Mouse (Mus musculus) cerebellum, postnatal 36 days (tissue): ENCODE measurements around the gene Cracr2b.

Experiments
- DNase-seq, 2 experiments: peaks; one replicate each; pipeline ENCODE4 v3.0.0; 2021 to 2022; ENCODE audit warnings: mixed read lengths in 2 of 2

The Cracr2b gene

DNA sequence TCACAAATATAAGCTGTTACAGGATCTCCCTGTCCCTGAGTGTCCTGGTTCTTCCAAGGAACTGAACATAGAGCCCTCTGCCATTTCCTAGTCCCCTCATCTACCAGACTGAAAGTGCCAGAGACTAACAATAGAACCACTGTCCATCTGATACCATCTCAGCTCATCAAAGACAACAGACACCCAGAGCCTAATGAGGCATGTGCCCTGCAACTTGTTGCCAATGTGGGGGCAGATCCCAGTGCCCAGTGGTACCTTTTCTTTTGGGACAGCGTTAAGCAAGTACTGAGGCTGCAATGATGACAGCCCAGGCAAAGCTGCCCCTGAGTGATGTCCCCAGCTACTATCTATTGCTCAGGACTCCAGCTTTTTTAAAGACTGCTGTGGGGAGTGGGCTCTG lies 25.3 kb downstream of the Cracr2b start:
- DNase-seq: peak in 1 of 2 experiments; percentile 47

DNA sequence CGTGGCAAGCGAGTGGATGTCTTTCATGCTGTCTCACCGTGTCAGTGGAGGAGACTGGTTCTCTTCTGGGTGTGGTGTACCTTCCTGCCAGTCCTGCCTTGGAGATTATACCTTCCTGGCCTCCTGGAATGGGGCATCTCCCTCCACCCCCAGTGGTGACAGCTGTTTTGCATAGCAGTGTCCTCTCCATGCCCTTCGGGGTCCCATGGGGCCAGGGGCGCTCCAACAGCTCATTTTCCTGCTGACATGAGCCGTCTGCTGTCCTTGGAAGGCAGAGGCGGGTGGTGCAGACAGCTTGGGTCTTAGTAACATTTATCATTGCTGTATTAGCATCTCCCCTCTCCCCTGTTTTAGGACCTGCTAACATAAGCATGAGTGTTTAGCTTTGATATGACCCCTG lies 26.2 kb downstream of the Cracr2b start:
- DNase-seq: no peak

DNA sequence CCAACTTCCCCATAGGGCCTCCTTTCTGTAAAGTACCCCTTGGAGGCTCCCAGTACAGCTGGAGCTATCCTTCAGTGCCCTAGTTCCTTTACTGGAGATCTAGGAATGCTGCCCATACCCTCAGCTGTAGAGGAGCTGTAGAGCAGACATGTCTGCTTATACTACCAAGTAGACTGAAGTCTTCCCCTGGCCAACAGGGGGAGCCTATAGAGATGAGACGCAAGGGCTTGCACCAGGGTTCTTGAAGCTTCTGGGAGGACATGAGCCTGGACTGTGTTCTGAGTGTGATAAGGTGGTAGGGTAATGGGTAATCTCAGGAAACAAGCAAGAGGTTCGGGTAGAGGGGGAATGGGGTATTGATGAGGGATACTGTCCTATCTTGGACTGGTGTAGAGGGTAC lies 30.3 kb downstream of the Cracr2b start:
- no peak for DNase-seq

DNA sequence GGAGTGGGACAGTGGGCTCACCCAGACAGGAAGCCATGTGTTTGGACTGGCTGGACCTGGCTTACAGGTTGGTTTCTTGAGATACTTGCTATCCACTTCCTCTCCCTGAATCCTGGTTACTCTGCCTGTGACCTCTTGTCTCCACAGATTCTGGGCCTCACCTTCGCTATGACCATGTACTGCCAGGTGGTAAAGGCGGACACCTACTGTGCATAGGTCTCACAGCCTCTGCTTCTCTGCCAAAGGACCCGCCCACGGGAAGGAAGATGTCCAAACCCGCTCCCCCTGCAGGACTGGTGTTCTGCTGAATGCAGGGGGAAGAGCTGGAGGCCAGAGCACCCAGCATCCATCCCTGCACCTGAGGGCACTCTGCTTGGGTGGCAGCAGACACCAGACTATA lies 31.8 kb downstream of the Cracr2b start:
- peak; percentile 64 to 68 for DNase-seq

DNA sequence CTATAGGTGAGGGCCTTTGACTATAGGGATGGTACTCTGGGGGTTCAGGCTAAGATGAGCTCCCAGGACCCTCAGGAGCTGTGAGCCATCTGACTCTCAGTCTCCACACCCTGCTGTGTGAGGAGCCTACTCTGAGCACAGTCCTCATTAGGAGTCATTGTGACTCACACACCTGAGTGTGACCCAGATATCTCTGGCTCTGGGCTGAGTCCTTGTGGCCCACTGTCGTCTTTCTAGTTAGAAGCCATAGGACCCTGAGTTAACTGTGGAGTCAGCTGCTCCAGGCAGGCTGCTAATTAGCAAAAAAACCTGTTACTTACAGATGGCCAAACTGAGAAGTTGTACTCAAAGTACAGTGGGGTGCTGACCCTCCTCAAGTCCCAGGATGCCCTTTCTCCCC lies 32.8 kb downstream of the Cracr2b start:
- peak; percentile 11 to 38 for DNase-seq

DNA sequence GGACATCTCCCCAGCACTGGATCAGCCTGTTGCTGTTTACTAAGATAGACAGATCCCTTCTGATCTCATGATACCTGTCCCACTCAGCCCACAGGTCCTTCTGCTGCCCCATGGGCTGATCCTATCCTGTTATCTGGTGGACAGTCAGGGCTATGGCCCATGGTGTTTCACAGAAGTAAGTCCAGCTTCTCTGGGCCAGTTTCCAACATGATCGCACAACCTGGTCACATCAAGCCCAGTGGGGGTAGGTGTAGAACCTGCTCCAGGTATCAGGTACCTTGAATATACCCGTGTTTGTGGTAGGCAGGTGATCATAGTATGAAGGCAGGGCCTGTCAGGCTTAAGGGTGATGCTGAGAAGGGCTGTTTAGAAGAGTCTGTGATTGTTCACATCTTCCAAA lies 34.5 kb downstream of the Cracr2b start:
- peak; percentile 15 to 34 for DNase-seq

DNA sequence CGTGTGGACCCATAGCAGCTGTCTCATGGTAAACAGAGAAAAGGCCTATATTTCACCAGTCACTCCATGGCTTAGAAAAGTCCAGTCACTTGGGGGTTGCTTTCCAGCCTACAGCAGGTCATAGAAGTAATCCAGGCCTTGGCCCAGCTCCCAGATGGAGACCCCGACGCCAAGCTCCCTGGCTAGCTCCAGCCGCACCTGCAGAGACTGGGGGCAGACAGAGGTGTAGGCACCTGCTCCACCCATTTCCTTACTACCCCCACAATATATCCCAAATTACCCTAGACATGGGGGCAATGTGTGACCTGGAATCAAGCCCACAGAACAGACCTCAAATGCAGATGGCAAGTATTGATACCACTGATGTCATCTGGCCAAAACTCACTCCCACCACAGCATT lies 35.0 kb downstream of the Cracr2b start:
- DNase-seq: no peak

DNA sequence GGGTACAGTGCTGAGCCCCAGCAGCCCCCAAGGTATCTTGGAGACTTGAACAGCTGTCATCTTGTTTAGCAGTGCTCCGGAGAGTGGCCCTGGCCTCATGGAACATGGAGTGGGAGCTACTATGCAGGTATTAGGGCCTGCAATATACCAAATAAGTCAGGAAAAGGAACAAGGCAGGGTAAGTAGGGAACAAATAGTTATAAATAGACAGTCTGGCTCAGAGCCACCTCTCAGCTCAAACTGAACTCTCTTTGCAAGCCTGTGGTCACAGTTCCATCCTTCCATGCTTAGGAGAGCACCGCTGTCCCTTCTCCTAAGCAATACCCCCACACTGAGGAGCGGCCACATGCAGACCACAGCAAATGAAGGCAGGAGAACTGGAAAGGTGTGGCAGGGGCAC lies 36.7 kb downstream of the Cracr2b start:
- peak in 1 of 2 experiments; percentile 34 for DNase-seq

DNA sequence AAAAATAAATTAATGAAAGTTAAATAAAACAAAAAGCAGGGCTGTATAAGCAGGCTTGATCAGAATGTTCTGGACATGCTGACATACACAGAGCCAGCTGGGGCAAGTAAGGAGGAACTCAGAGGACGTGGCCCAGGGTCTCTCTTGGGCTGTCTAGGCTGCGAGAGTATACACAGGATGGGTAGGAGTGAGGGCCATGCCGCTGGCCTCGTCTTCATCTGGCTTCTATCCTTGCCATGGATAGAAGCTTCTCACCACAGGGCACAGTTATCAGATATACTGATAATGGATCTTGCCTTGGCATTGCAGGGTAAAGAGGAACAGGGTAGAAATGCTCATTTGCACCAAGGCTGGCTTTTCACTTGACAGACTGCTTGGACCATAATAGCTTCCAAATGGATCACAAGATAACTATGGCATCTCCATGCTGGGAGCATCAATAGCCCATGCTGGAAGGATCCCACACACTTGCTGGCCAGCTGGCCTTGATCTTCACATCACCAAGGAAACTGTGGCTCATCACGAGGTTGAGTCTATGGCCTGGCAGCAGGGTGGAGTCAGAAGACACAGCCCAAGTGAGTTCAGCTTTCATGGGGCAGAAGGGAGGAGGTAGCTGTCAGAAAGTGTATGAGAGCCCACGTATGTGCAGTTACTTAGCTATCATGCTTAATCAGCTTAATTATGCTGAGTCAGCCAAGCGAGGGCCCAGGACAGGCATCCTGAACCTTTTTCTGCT lies 41.1 kb downstream of the Cracr2b start:
- DNase-seq: peak in 1 of 2 experiments; percentile 35

DNA sequence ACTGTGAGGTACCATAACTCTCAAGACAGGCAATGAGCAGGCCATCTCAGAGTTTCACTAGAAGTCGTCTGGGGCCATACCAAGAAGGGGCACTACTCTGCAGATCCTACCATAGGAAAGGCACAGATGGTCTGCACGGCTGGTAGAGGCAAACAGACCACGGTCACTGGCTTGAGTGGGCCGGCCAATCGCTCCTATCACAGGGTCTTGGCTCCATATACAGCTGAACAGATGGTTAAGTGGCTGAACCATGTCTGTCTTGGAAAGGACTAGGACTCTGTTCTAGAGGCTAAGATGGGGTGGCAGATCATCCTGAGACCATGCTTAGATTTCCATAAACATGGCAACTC lies 41.6 kb downstream of the Cracr2b start:
- DNase-seq: peak; percentile 73

DNA sequence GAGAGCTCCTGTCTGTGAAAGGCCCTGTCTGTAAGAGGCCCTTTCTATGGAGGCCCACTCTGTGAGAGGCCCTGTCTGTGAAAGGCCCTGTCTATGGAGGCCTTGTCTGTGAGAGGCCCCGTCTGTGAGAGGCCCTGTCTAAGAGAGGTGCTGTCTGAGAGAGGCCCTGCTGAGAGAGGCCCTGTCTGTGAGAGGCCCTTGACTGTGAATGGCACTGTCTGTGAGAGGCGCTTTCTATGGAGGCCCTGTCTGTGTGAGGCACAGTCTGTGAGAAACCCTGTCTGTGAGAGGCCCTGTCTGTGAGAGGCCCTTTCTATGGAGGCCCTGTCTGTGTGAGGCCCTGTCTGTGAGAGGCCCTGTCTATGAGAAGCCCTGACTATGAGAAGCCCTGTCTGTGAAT lies 45.4 kb downstream of the Cracr2b start:
- DNase-seq: no peak

DNA sequence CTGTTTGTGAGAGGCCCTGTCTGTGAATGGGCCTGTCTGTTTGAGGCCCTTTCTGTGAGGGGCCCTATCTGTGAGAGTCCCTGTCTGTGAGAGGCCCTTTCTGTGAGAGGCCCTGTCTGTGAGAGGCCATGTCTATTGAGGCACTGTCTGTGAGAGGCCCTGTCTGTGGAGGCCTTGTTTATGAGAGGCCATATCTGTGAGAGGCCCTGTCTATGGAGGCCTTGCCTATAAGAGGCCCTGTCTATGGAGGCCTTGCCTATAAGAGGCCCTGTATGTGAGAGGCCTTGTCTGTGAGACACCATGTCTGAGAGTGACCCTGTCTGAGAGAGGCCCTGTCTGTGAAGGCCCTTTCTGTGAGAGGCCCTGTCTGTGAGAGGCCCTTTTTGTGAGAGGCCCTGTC lies 47.3 kb downstream of the Cracr2b start:
- no peak for DNase-seq

DNA sequence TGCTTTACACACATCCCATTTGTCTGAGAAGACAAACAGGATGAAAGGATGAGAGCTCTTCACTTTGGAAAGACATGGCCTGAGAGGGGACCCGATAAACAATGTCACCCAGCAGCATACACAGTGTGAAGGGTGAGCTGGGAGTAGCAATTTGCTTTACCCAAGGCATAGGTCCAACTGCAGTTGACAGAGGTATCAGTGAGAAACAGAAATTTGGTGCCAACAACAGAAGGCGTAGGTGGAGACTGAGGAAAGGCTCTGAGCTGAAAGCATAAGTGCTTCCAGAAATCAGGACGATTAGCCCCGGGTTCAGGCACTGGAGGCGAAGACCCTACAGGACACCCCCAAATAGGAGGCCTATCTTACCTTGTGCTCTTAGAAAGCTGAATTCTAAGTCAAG lies 49.3 kb downstream of the Cracr2b start:
- peak; percentile 29 to 59 for DNase-seq

DNA sequence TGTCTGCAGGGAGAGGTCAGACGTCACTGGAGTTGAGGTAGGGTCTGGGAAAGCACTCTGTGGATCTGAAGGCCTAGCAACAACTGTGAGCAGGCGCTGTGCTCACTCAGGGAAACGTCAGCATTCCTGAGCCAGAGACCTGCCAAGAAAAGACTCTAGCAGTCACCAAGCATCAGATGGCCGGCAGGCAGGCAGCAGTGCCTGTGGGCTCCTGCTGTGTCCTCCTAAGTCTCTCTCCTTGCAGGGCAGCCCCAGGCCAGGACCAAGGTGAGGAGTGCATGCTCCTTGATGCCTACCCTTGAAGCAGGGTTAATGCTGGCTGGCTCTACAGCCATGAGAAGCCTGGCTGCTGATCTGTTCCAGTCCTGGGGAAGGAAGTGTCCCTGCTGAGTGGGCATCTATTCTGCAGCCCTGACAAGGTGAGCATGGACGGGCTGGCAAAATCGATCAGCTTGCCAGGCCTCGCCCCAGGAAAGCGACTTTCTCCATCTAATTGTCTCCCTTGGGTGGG lies 49.8 kb downstream of the Cracr2b start:
- DNase-seq: peak; percentile 58 to 69
